Mouse (Mus musculus): ENCODE results near the gene Pla2g4e.

The Pla2g4e gene

DNA sequence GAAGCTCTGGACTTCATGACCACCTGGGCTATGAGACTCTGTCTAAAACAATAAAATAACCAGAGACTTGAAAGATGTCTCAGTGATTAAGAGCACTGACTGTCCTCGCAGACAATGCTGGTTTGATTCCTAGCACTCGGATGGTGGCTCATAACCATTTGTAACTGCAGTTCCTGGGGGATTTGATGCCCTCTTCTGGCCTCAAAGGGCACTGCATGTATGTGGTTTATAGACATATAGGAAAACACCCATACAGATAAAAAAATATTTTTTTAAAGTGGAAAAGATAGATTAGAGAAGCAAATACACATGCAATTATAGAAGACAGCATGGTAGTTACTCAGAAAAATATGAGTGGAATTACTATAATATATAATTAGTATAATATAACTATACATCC lies 87.5 kb downstream of the Pla2g4e start:
- in situ Hi-C loops (cut with MboI, MseI): no loop called here

- in situ Hi-C loops (cut with MboI, MseI): no loop called here
Observed at GRCm38 (mm10) chr2:120154361-120154894, 90.7 kb downstream of the Pla2g4e start, which contains the start of gene Ehd4. Gene Ehd4 (minus strand): TSS chr2:120154606.

DNA sequence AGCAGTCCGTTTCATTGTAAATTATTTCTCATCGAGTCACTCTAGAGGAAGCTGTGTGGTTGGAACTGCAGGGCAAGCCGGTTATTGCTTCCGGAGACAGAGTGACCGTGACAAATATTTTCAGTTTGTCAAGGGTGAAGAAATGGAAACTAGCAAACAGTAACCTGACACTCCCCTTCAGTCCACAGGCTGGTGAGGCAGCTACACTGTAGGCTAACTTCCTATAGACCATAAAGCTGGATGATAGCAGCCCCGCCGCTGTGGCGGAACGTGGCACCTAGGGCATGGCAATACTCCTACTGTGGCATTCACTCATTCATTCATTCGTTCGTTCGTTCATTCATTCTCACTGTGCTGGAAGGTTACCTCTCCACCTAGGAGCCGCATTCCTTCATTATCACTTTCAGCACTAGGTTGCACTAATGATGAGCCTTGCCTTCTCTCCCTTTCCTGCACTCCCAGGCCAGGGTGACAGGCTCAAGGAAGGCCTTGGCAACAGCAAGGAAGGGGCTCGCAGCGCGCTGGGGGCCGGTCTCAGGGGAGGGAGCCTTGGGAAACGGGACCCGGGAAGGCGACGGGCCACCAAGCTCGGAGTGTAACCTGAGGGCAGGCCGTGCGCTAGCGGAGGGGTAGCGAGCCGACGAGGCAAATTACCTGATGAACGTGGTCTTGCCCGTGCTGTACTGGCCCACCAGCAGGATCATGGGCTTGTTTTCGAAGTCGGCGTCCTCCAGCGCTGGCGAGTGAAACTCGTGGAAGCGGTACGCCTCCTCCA lies 91.4 kb downstream of the Pla2g4e start:
- in situ Hi-C loops (cut with MboI, MseI): no loop called here

- in situ Hi-C loops (cut with MboI, MseI): no loop called here
Observed at GRCm38 (mm10) chr2:120150571-120150970, 94.6 kb downstream of the Pla2g4e start.

DNA sequence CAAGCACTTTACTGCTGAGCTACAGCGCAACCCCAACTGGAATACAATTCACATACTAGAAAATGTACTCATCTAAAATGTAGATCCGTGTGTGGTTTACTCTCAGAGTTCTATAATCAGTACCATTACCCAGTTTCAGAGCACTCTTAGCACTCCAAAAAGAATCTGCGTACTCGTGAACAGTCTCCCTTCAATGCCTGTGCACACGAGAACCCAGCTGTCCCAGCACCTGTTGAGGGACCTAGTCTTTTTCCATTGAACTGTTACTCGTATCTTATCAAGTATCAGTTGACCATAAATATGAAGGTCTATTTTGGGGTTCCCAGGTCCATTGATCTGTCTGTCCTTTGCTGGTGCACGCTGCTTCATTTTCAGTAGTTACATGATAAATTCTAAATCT lies 95.5 kb downstream of the Pla2g4e start:
- in situ Hi-C loops (cut with MboI, MseI): no loop called here

GRCm38 (mm10) chr2:120147999-120148398 lies 97.1 kb downstream of the Pla2g4e start:
- in situ Hi-C loops (cut with MboI, MseI): no loop called here

DNA sequence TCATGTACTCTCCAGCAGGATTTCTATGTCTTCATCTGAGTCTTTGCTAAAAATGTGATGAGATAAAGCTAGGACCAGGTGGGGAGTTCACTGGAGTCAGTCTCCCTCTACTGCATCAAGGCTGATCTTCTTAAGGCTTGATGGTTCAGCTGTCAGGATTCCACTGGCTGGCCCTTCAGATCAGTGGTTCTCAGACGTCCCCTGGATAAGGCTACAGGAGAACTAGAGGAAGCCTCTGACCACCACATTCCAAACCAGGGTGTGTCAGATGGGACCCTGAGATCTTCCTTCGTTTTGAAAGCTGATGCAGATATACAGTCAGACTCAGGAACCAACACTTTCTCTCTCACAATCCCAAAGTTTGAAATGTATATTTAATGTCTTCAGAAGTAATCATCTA lies 97.8 kb downstream of the Pla2g4e start:
- in situ Hi-C loops (cut with MboI, MseI): no loop called here

DNA sequence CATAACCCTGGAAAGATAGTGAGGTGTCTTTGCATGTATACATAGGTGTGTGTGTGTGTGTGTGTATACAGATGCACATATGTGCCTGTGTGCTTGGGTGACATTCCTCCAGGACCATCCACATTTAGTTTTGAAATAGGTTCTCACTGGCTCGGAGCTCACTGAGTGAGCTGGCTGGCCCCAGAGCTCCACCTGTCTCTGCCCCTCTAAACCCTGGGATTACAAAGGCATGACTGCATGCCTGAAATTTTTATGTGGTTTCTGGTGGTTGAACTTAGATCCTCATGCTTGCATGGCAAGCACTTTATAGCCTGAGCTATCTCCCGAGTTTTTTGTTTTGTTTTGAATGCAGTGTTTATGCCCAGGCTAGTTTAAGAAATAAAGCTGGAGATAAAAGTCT lies 98.6 kb downstream of the Pla2g4e start:
- in situ Hi-C loops (cut with MboI, MseI): no loop called here

DNA sequence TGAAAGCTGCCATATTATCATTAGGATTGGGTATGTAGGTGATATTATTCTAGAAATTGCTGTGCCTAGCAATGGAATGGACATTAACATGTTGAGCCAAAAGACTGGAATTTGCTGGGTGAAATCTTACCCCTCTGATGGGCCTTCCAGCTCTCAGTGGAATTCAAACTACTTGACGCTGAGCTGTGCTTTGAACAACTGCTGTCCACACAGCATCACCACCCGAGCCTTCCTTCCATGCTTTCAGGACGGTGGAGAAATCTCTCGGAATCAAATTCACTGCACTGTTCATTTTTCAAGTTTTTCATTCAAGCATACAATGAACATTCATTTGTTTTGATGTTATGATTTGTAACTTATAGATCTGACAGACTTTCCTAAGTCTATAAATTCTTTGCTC lies 100.7 kb downstream of the Pla2g4e start:
- in situ Hi-C loops (cut with MboI, MseI): no loop called here

- in situ Hi-C loops (cut with MboI, MseI): no loop called here
Observed at GRCm38 (mm10) chr2:120142336-120142735, 102.8 kb downstream of the Pla2g4e start.

GRCm38 (mm10) chr2:120141671-120142070 lies 103.5 kb downstream of the Pla2g4e start:
- in situ Hi-C loops (cut with MboI, MseI): no loop called here

DNA sequence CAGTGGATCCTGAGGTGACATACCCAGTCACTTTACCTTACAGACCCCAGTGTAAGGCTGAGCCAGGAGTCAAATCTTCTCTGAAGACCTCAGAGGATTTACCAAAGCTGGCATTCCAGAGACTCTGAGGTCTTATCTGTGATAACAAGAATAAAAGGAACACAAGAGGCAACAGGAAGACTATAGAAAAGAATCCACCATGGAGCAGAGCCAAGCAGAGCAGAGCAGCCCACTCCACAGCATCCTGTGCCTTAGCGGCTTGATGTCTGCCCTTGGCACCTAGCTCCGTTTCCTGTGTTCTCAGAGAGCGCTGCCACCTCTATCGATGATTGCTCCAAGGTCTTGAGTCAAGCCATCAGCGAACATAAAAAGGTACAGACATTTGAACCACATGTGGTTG lies 104.8 kb downstream of the Pla2g4e start:
- in situ Hi-C loops (cut with MboI, MseI): no loop called here

DNA sequence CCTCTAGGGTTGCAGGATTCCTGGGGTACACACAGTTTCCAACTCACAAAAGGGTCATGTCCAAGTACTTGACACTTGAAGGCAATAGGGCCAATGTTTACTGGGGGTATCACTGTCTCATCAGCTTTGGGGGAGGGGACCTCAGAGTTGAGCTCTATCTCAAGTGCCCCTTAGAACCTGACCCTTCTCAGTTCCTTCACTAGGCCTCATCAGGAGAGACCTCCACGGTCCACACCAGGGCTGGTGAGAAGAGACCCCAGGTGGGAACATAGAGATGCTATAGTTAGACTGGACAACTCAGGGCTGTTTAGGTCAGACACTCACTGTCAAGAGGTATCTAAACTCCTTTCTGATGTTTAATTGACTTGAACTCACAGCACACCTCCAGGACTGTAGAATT lies 106.0 kb downstream of the Pla2g4e start:
- in situ Hi-C loops (cut with MboI, MseI): no loop called here

- in situ Hi-C loops (cut with MboI, MseI): no loop called here
Observed at GRCm38 (mm10) chr2:120137281-120137680, 107.9 kb downstream of the Pla2g4e start.

GRCm38 (mm10) chr2:120134453-120135075 lies 110.6 kb downstream of the Pla2g4e start:
- in situ Hi-C loops (cut with MboI, MseI): no loop called here

DNA sequence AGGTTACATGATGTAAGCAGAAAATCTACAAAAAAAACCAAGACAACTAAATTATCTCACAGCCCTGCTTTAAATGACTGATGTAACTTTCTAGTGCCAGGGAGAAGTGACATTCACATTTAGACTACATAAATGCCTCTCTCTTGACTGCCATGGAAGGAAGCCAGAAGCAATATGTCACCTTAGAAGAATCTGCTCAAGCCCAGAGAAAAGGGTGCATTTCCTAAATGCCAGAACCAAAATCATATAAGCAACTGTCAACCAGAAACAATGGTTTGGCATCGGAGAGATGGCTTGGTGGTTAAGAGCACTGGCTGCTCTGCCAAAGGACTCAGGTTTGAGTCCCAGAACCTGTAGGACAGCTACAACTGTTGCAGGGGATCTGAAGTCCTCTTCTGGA lies 113.3 kb downstream of the Pla2g4e start:
- in situ Hi-C loops (cut with MboI, MseI): no loop called here

GRCm38 (mm10) chr2:120129252-120129908 lies 115.8 kb downstream of the Pla2g4e start:
- in situ Hi-C loops (cut with MboI, MseI): no loop called here

DNA sequence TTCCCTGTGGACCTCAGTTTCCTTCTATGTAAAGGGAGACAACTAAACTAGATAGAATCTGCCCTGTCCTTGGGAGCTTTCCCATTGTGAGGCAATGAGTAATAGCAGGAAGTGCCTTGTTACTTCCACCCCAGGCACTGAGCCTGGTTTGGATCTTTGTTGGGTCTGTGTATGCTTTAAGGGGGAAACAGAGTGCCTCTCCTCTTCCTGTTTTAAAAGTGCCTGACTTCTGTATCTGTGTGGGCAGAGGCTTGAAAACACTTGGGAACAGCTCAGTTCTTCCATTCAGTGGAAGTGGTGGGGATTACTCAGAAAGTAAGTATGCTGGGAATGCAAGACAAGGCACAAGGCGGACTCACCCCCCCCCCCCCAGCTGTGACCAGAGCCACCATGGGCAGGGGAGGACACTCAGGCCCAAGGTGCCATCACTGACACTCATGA lies 116.5 kb downstream of the Pla2g4e start:
- in situ Hi-C loops (cut with MboI, MseI): no loop called here

- in situ Hi-C loops (cut with MboI, MseI): no loop called here
Observed at GRCm38 (mm10) chr2:120128011-120128410, 117.1 kb downstream of the Pla2g4e start.

- in situ Hi-C loops (cut with MboI, MseI): no loop called here
Observed at GRCm38 (mm10) chr2:120126901-120127300, 118.2 kb downstream of the Pla2g4e start.

GRCm38 (mm10) chr2:120126408-120126807 lies 118.7 kb downstream of the Pla2g4e start:
- in situ Hi-C loops (cut with MboI, MseI): no loop called here

DNA sequence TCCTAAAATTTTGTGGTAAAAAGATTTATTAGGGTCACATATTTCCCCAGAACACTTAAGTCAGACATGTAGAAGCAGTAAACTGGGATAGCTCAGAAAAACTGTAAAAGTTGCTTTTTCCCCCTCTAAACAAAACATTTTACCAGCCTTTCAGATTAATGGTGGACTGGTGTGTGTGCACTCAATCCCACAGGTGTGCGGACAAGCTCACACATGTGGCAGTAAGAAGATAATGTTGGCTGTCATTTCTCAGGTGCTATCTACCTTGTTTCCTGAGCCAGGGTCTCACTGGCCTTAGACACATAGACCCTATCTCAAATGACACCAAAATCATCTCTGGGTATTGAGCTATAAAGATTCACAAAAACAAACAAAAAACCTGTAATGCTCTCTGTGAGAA lies 119.7 kb downstream of the Pla2g4e start:
- in situ Hi-C loops (cut with MboI, MseI): no loop called here
